Comparison of ENCODE assay signal across 9 mouse cellular contexts in genomic region chr1:143813676-143814360, GRCm38 (mm10). TPM values are rescaled to one million over a fixed set of nuclear protein-coding genes. Genes with fewer than 3 reads are reported as not detected.
DNase-seq lines count a peak whose midpoint lies in the region; ATAC-seq and TF ChIP-seq lines count a peak whose summit lies in the region.
"Had no signal": no experiment of that assay in that cellular context is flagged by ENCODE, and none has a peak within 500 bp of the region (broad histone marks: within the 10 kb centered on the region; RNA-seq: fewer than 3 reads in every experiment).

No protein-coding gene starts in this region.

- peak; percentile 92 for TF ChIP-seq CTCF in ES-Bruce4 (IDR thresholded peaks at IDR 0.05; ENCODE audit: low read depth, low read length)

- H3K27ac ChIP-seq in ES-Bruce4 (ENCODE audit: insufficient read depth, low read length), result no peak overlapping the region
- H3K27ac ChIP-seq in forebrain, embryonic 14.5 days (ENCODE audit: low read depth, low read length), result no peak overlapping the region
- H3K27ac ChIP-seq in liver, embryonic 16.5 days (ENCODE audit: low read length), result no peak overlapping the region
- no peak overlapping the region for H3K27ac ChIP-seq in neural tube, embryonic 14.5 days (ENCODE audit: low read depth, low read length)
- H3K27ac ChIP-seq: limb, embryonic 15.5 days had no signal

- no peak overlapping the region for H3K4me2 ChIP-seq in forebrain, embryonic 14.5 days (ENCODE audit: low read length)
- no peak overlapping the region for H3K4me2 ChIP-seq in liver, embryonic 16.5 days (ENCODE audit: low read depth, low read length)
- H3K4me2 ChIP-seq in neural tube, embryonic 14.5 days (ENCODE audit: low read depth, low read length), result no peak overlapping the region
- H3K4me2 ChIP-seq: limb, embryonic 15.5 days had no signal

- peak; percentile 93 for ATAC-seq in forebrain, embryonic 14.5 days
- ATAC-seq in liver, embryonic 16.5 days (ENCODE audit: low read depth), result peak; percentile 73
- ATAC-seq in neural tube, embryonic 14.5 days (ENCODE audit: low read depth), result peak; percentile 92

- TF ChIP-seq EP300 in ES-Bruce4 (IDR thresholded peaks at IDR 0.05; ENCODE audit: insufficient read depth, low read depth, low read length), result no peak

- H3K4me1 ChIP-seq in ES-Bruce4 (ENCODE audit: control insufficient read depth, insufficient read depth, low read length), result no peaks in the 10 kb centered on the region
- H3K4me1 ChIP-seq in forebrain, embryonic 14.5 days (ENCODE audit: control insufficient read depth, insufficient read depth, low read length), result no peaks in the 10 kb centered on the region
- H3K4me1 ChIP-seq in liver, embryonic 16.5 days (ENCODE audit: control insufficient read depth, low read depth, low read length), result no peaks in the 10 kb centered on the region
- no peaks in the 10 kb centered on the region for H3K4me1 ChIP-seq in neural tube, embryonic 14.5 days (ENCODE audit: control insufficient read depth, insufficient read depth, low read length)
- H3K4me1 ChIP-seq: limb, embryonic 15.5 days had no signal

- H3K27me3 ChIP-seq in ES-Bruce4 (ENCODE audit: control insufficient read depth, insufficient read depth, low read length, poor library complexity, severe bottlenecking), result no peaks in the 10 kb centered on the region
- no peaks in the 10 kb centered on the region for H3K27me3 ChIP-seq in forebrain, embryonic 14.5 days (replicated peaks; ENCODE audit: control insufficient read depth, insufficient read depth, low read length)
- no peaks in the 10 kb centered on the region for H3K27me3 ChIP-seq in liver, embryonic 16.5 days (ENCODE audit: control insufficient read depth, insufficient read depth, low read depth, low read length)
- no peaks in the 10 kb centered on the region for H3K27me3 ChIP-seq in neural tube, embryonic 14.5 days (ENCODE audit: control insufficient read depth, insufficient read depth, low read length)
- H3K27me3 ChIP-seq: limb, embryonic 15.5 days had no signal

- no peak overlapping the region for H3K4me3 ChIP-seq in ES-Bruce4 (ENCODE audit: low read depth, low read length)
- no peak overlapping the region for H3K4me3 ChIP-seq in forebrain, embryonic 14.5 days (ENCODE audit: low read depth, low read length)
- H3K4me3 ChIP-seq in liver, embryonic 16.5 days (ENCODE audit: low read depth, low read length), result no peak overlapping the region
- H3K4me3 ChIP-seq in neural tube, embryonic 14.5 days (ENCODE audit: low read depth, low read length), result no peak overlapping the region
- H3K4me3 ChIP-seq: limb, embryonic 15.5 days had no signal

- H3K36me3 ChIP-seq in ES-Bruce4 (ENCODE audit: control insufficient read depth, insufficient read depth, low read length, poor library complexity, severe bottlenecking), result peaks cover 2% of the 10 kb centered on the region; the same call in 1 of the 2 replicates
- no peaks in the 10 kb centered on the region for H3K36me3 ChIP-seq in forebrain, embryonic 14.5 days (ENCODE audit: control insufficient read depth, insufficient read depth, low read length)
- H3K36me3 ChIP-seq in liver, embryonic 16.5 days (ENCODE audit: control insufficient read depth, insufficient read depth), result no peaks in the 10 kb centered on the region
- no peaks in the 10 kb centered on the region for H3K36me3 ChIP-seq in neural tube, embryonic 14.5 days (ENCODE audit: control insufficient read depth, insufficient read depth, low read length)
- H3K36me3 ChIP-seq: limb, embryonic 15.5 days had no signal

- intact Hi-C loops in heart, postnatal 10 days (cut with DNase I), result loop anchor here (1.0 to 5.0 kb wide), 3 partner anchors 38 to 388 kb away; no protein-coding TSS in a partner anchor

- peak; percentile 26 for DNase-seq in cerebellum, adult 11 months
- DNase-seq in forebrain, embryonic 14.5 days (ENCODE audit: low spot score), result peak; percentile 75
- peak; percentile 80 to 89 for DNase-seq in heart, postnatal 10 days
- peak; percentile 71 to 93 for DNase-seq in kidney, postnatal 36 days
- peak; percentile 93 for DNase-seq in testis, postnatal 10 days (ENCODE audit: low spot score)

- H3K9me3 ChIP-seq in ES-Bruce4 (replicated peaks; ENCODE audit: control insufficient read depth, insufficient read depth, low read length, poor library complexity, severe bottlenecking), result no peaks in the 10 kb centered on the region
- no peaks in the 10 kb centered on the region for H3K9me3 ChIP-seq in forebrain, embryonic 14.5 days (replicated peaks; ENCODE audit: control insufficient read depth, low read length)
- H3K9me3 ChIP-seq in liver, embryonic 16.5 days (replicated peaks; ENCODE audit: control insufficient read depth, low read length), result no peaks in the 10 kb centered on the region
- no peaks in the 10 kb centered on the region for H3K9me3 ChIP-seq in neural tube, embryonic 14.5 days (ENCODE audit: control insufficient read depth, low read length)
- H3K9me3 ChIP-seq: limb, embryonic 15.5 days had no signal

- no peak overlapping the region for H3K9ac ChIP-seq in ES-Bruce4 (ENCODE audit: low read depth, poor library complexity, severe bottlenecking)
- no peak overlapping the region for H3K9ac ChIP-seq in forebrain, embryonic 14.5 days (ENCODE audit: low read length)
- no peak overlapping the region for H3K9ac ChIP-seq in liver, embryonic 16.5 days (ENCODE audit: low read depth, low read length)
- no peak overlapping the region for H3K9ac ChIP-seq in neural tube, embryonic 14.5 days (replicated peaks; ENCODE audit: low read depth, low read length)
- H3K9ac ChIP-seq: limb, embryonic 15.5 days had no signal

- TF ChIP-seq POLR2A in ES-Bruce4 (IDR thresholded peaks at IDR 0.05; ENCODE audit: insufficient read depth, low read length), result no peak

- 48% methylated on average over 7 of the region's 7 CpGs for WGBS in forebrain, embryonic 14.5 days
- WGBS in liver, embryonic 16.5 days (ENCODE audit: insufficient replicate concordance), result 34% methylated on average over 7 of the region's 7 CpGs
- WGBS in neural tube, embryonic 14.5 days, result 49% methylated on average over 7 of the region's 7 CpGs

RNA-seq across cellular contexts. Expression of gene Uchl5, which starts 36.7 kb away (rescaled TPM):
- polyA plus RNA-seq in ES-Bruce4 (2011; ENCODE audit: insufficient read depth, insufficient read length, low read depth, missing spikeins), result 140 and 141 TPM in 2 replicates
- polyA plus RNA-seq in forebrain, embryonic 14.5 days (2014; fragmentation: Nextera tagmentation; extraction: Ambion mirVana), result 57.0 and 63.7 TPM in 2 replicates
- 10 to 100 TPM; 19.3 to 20.1 TPM for total RNA-seq in heart, postnatal 10 days (2021)
- 60.0 and 67.5 TPM in 2 replicates for polyA plus RNA-seq in liver, embryonic 16.5 days (2015; fragmentation: Nextera tagmentation; extraction: Ambion mirVana)
- polyA plus RNA-seq in neural tube, embryonic 14.5 days (2014; fragmentation: Nextera tagmentation; extraction: Ambion mirVana), result 53.1 and 57.8 TPM in 2 replicates

RNA-seq across cellular contexts. Expression of gene Trove2, which starts 37.0 kb away (rescaled TPM):
- polyA plus RNA-seq in ES-Bruce4 (2011; ENCODE audit: insufficient read depth, insufficient read length, low read depth, missing spikeins), result 21.8 and 22.1 TPM in 2 replicates
- 38.0 and 41.8 TPM in 2 replicates for polyA plus RNA-seq in forebrain, embryonic 14.5 days (2014; fragmentation: Nextera tagmentation; extraction: Ambion mirVana)
- 10 to 100 TPM; 11.1 to 12.8 TPM for total RNA-seq in heart, postnatal 10 days (2021)
- 1.4 and 1.7 TPM in 2 replicates for polyA plus RNA-seq in liver, embryonic 16.5 days (2015; fragmentation: Nextera tagmentation; extraction: Ambion mirVana)
- polyA plus RNA-seq in neural tube, embryonic 14.5 days (2014; fragmentation: Nextera tagmentation; extraction: Ambion mirVana), result 25.4 and 33.9 TPM in 2 replicates

Comparison
In these comparisons a context has a peak if more than half of its experiments do, and no peak if none do; other contexts are left out.
1. DNase-seq: peak in every context shown above with its lines; median percentile 93 in testis, postnatal 10 days; 84 in heart, postnatal 10 days; 82 in kidney, postnatal 36 days; 75 in forebrain, embryonic 14.5 days; 26 in cerebellum, adult 11 months.